Comparison of ENCODE assay signal across 8 mouse cellular contexts in the genomic region with DNA sequence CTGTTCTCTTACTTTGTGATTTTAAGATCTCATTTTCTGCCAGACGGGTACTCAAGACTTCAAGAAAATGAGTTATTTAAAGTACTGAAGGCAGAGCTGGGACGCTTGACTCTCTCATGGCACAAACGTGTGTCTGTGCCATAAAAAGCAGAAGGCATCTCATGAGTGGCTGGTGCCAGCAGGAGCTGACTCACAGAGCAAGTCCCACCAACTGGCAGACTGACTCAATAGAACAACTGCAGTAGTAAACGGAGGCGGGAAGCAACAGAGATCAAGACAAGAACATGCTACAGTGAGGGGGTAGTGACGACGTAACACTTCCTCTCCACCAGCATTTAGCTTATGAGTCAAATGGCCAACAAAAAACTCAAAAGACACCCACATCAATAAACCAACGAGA. TPM values are rescaled to one million over a fixed set of nuclear protein-coding genes. Genes with fewer than 3 reads are reported as not detected.
DNase-seq lines count a peak whose midpoint lies in the region; ATAC-seq and TF ChIP-seq lines count a peak whose summit lies in the region.

No protein-coding gene starts in this region.

- H3K27me3 ChIP-seq in heart, postnatal 0 days (ENCODE audit: control insufficient read depth, insufficient read depth, low read length) = no peaks in the 10 kb centered on the region
- no peaks in the 10 kb centered on the region for H3K27me3 ChIP-seq in Patski
- H3K27me3 ChIP-seq in cerebellum, adult 2 months (ENCODE audit: control insufficient read depth, insufficient read depth, low read length) = no peaks in the 10 kb centered on the region; the same call in 1 of the 2 replicates

- no peak for TF ChIP-seq CTCF in heart, postnatal 0 days (IDR thresholded peaks at IDR 0.05; ENCODE audit: low read depth)
- no peak for TF ChIP-seq CTCF in Patski (IDR thresholded peaks at IDR 0.05)
- no peak for TF ChIP-seq CTCF in cerebellum, adult 2 months (IDR thresholded peaks at IDR 0.05; ENCODE audit: borderline replicate concordance, insufficient read depth, low read depth, low read length)

- CTCF ChIA-PET in Patski (lab: Charles Lee) = interaction anchor here (0.9 to 1.7 kb wide), 5 partner anchors 40 to 333 kb away, joined by 3 to 5 read pairs (median 3); no protein-coding TSS in a partner anchor

- ATAC-seq in heart, postnatal 0 days (ENCODE audit: insufficient read depth, low read depth) = no peak
- peak; percentile 33 for ATAC-seq in Patski
- no peak for ATAC-seq in cerebellum, adult (ENCODE audit: insufficient number of reproducible peaks, low FRiP score, low TSS enrichment)

- H3K4me2 ChIP-seq in heart, postnatal 0 days (ENCODE audit: low read depth, low read length) = no peak overlapping the region

- no peak for TF ChIP-seq POLR2A in cerebellum, adult 2 months (IDR thresholded peaks at IDR 0.05; ENCODE audit: borderline replicate concordance, insufficient read depth, low read length)

- no peak overlapping the region for H3K9ac ChIP-seq in heart, postnatal 0 days (replicated peaks; ENCODE audit: low read depth, low read length)

- H3K4me3 ChIP-seq in heart, postnatal 0 days (ENCODE audit: low read depth, low read length) = no peak overlapping the region
- no peak overlapping the region for H3K4me3 ChIP-seq in cerebellum, adult 2 months (replicated peaks; ENCODE audit: insufficient read depth, low read depth, low read length)

- intact Hi-C loops in heart, postnatal 14 days (cut with DNase I) = loop anchor here (2.0 kb wide), 1 partner anchor 78 kb away; no protein-coding TSS in a partner anchor

- H3K4me1 ChIP-seq in heart, postnatal 0 days (ENCODE audit: control insufficient read depth, insufficient read depth) = 0 out of 2 replicates have a peak, but pooled peaks cover 14% of the 10 kb centered on the region
- no peaks in the 10 kb centered on the region for H3K4me1 ChIP-seq in cerebellum, adult 2 months (ENCODE audit: control insufficient read depth, insufficient read depth, low read length)

- H3K36me3 ChIP-seq in heart, postnatal 0 days (replicated peaks; ENCODE audit: control insufficient read depth, insufficient read depth, low read length) = no peaks in the 10 kb centered on the region

- DNase-seq in heart, postnatal 0 days (ENCODE audit: low spot score) = peak; percentile 30
- DNase-seq in heart, postnatal 14 days = no peak
- no peak for DNase-seq in Patski (ENCODE audit: low read depth, low spot score)
- DNase-seq in induced T-regulatory cell, adult 2 months (ENCODE audit: low read depth) = peak; percentile 64
- DNase-seq in right cerebral cortex, adult 2 months (ENCODE audit: low spot score in 2 of 2) = peak; percentile 86 to 88
- DNase-seq in cerebellum, adult 2 months = no peak
- DNase-seq in spleen, postnatal 36 days (ENCODE audit: low spot score in 2 of 2) = no peak

- no peak for TF ChIP-seq EP300 in heart, postnatal 0 days (IDR thresholded peaks at IDR 0.05; ENCODE audit: low read depth)

- H3K27ac ChIP-seq in heart, postnatal 0 days (ENCODE audit: low read depth) = peak overlapping the region; percentile 27; the same call in 1 of the 2 replicates
- no peak overlapping the region for H3K27ac ChIP-seq in cerebellum, adult 2 months (ENCODE audit: insufficient read depth, low read length)

- in situ Hi-C loops in Patski (cut with MboI; ENCODE audit: low pct_unique_long_range_greater_than_20kb) = loop anchor here (5.0 to 10.0 kb wide), 5 partner anchors 91 to 508 kb away; partner anchors contain the start of genes Sik1 and Wdr4

- WGBS in heart, postnatal 0 days = 46% methylated on average over 8 of the region's 8 CpGs
- 40% methylated on average over 8 of the region's 8 CpGs for WGBS in cerebellum, adult 2 months

- no peaks in the 10 kb centered on the region for H3K9me3 ChIP-seq in heart, postnatal 0 days (replicated peaks; ENCODE audit: control insufficient read depth, low read length)

- POLR2A ChIA-PET in Patski (lab: Charles Lee) = no interaction called here

RNA-seq across cellular contexts. Expression of gene Rrp1b, which starts 12.8 kb away (rescaled TPM):
- 37.1 and 59.7 TPM in 2 replicates for total RNA-seq in heart, postnatal 0 days (2014; rRNA removed; ENCODE audit: low replicate concordance)
- polyA plus RNA-seq in heart, postnatal 0 days (2015; fragmentation: Nextera tagmentation; extraction: Ambion mirVana) = 14.8 and 16.5 TPM in 2 replicates
- 1 to 10 TPM; 7.9 to 8.6 TPM for total RNA-seq in heart, postnatal 14 days (2021)
- 29.2 TPM for polyA plus RNA-seq in Patski (2021)
- polyA plus RNA-seq in cerebellum, adult 2 months (2012; rRNA removed) = 16.9 and 17.3 TPM in 2 replicates

RNA-seq across cellular contexts. Expression of gene Hsf2bp, which starts 13.1 kb away (rescaled TPM):
- not detected in 2 replicates for total RNA-seq in heart, postnatal 0 days (2014; rRNA removed; ENCODE audit: low replicate concordance)
- 0.19 and 0.29 TPM in 2 replicates for polyA plus RNA-seq in heart, postnatal 0 days (2015; fragmentation: Nextera tagmentation; extraction: Ambion mirVana)
- under 1 TPM; 0.76 to 0.83 TPM for total RNA-seq in heart, postnatal 14 days (2021)
- 0.64 TPM for polyA plus RNA-seq in Patski (2021)
- polyA plus RNA-seq in cerebellum, adult 2 months (2012; rRNA removed) = 0.29 and 0.36 TPM in 2 replicates

Comparison
In these comparisons a context has a peak if more than half of its experiments do, and no peak if none do; other contexts are left out.
1. DNase-seq: peak in heart, postnatal 0 days (single experiment), induced T-regulatory cell, adult 2 months (single experiment) and right cerebral cortex, adult 2 months (2 of 2); none in heart, postnatal 14 days (0 of 2), Patski (single experiment), cerebellum, adult 2 months (0 of 2) and spleen, postnatal 36 days (0 of 2).